Mouse (Mus musculus) left cerebral cortex, postnatal 4 days (tissue): ENCODE results near the gene Camta1. TPM values are rescaled to one million over a fixed set of nuclear protein-coding genes. Genes with fewer than 3 reads are reported as not detected.

Source experiments
- DNase-seq: peaks from one replicate; pipeline ENCODE4 v3.0.0-alpha.2; 2022
- intact Hi-C: fragments of 180-260 bp; cut with DNase I; formaldehyde crosslinking; loops from one replicate; pipeline ENCODE4 v1.15.1; 2025
- total RNA-seq, 2 experiments: library from RNA; stranded (reverse); gene quantifications; 2 replicates each; pipeline ENCODE4 v1.2.3; 2021

Camta1 gene
- total RNA-seq, 2 experiments from 2014 or later: 198 to 204 TPM

- intact Hi-C loops: no loop called here
- no peak for DNase-seq
Measured at GRCm38 (mm10) chr4:151786946-151787705, 74.5 kb downstream of the Camta1 start.

GRCm38 (mm10) chr4:151780511-151780910 is 81.2 kb downstream of the Camta1 start:
- intact Hi-C loops: no loop called here
- DNase-seq: no peak

- intact Hi-C loops: no loop called here
- DNase-seq: no peak
Measured at GRCm38 (mm10) chr4:151779962-151780459, 81.7 kb downstream of the Camta1 start.

- intact Hi-C loops: no loop called here
- no peak for DNase-seq
Measured at GRCm38 (mm10) chr4:151778511-151778910, 83.2 kb downstream of the Camta1 start.

- peak; percentile 39 for DNase-seq
- intact Hi-C loops: no loop called here
Measured at GRCm38 (mm10) chr4:151777451-151777850, 84.2 kb downstream of the Camta1 start.

- no peak for DNase-seq
- intact Hi-C loops: no loop called here
Measured at GRCm38 (mm10) chr4:151775441-151775840, 86.2 kb downstream of the Camta1 start.

- no peak for DNase-seq
- intact Hi-C loops: no loop called here
Measured at GRCm38 (mm10) chr4:151773651-151774050, 88.0 kb downstream of the Camta1 start.

- intact Hi-C loops: no loop called here
- no peak for DNase-seq
Measured at GRCm38 (mm10) chr4:151773007-151773406, 88.7 kb downstream of the Camta1 start.

- intact Hi-C loops: no loop called here
- DNase-seq: no peak
Measured at GRCm38 (mm10) chr4:151770697-151771096, 91.0 kb downstream of the Camta1 start.

GRCm38 (mm10) chr4:151767786-151768185 is 93.9 kb downstream of the Camta1 start:
- intact Hi-C loops: no loop called here

GRCm38 (mm10) chr4:151767361-151767760 is 94.3 kb downstream of the Camta1 start:
- no peak for DNase-seq

More at GRCm38 (mm10) chr4:151767786-151768185, 93.9 kb downstream of the Camta1 start:
- DNase-seq: no peak

GRCm38 (mm10) chr4:151765376-151765775 is 96.3 kb downstream of the Camta1 start:
- peak; percentile 54 for DNase-seq
- intact Hi-C loops: no loop called here

More at GRCm38 (mm10) chr4:151767361-151767760, 94.3 kb downstream of the Camta1 start:
- intact Hi-C loops: no loop called here

- no peak for DNase-seq
- intact Hi-C loops: no loop called here
Measured at GRCm38 (mm10) chr4:151763928-151764327, 97.7 kb downstream of the Camta1 start.

- no peak for DNase-seq
Measured at GRCm38 (mm10) chr4:151759095-151759494, 102.6 kb downstream of the Camta1 start.

GRCm38 (mm10) chr4:151758337-151758736 is 103.3 kb downstream of the Camta1 start:
- intact Hi-C loops: no loop called here
- DNase-seq: no peak

More at GRCm38 (mm10) chr4:151759095-151759494, 102.6 kb downstream of the Camta1 start:
- intact Hi-C loops: no loop called here

- intact Hi-C loops: no loop called here
- no peak for DNase-seq
Measured at GRCm38 (mm10) chr4:151757261-151757660, 104.4 kb downstream of the Camta1 start.

GRCm38 (mm10) chr4:151756400-151756799 is 105.3 kb downstream of the Camta1 start:
- DNase-seq: no peak
- intact Hi-C loops: no loop called here

GRCm38 (mm10) chr4:151753231-151753630 is 108.4 kb downstream of the Camta1 start:
- DNase-seq: no peak

GRCm38 (mm10) chr4:151752551-151752950 is 109.1 kb downstream of the Camta1 start:
- intact Hi-C loops: no loop called here

More at GRCm38 (mm10) chr4:151753231-151753630, 108.4 kb downstream of the Camta1 start:
- intact Hi-C loops: no loop called here

GRCm38 (mm10) chr4:151751270-151751945 is 110.3 kb downstream of the Camta1 start:
- intact Hi-C loops: no loop called here
- DNase-seq: no peak

More at GRCm38 (mm10) chr4:151752551-151752950, 109.1 kb downstream of the Camta1 start:
- DNase-seq: peak; percentile 53

- intact Hi-C loops: no loop called here
- no peak for DNase-seq
Measured at GRCm38 (mm10) chr4:151747723-151748122, 114.0 kb downstream of the Camta1 start.
